Mouse (Mus musculus) limb, embryonic 10.5 days (tissue): ENCODE data around the gene Tgif1. TPM values are rescaled to one million over a fixed set of nuclear protein-coding genes. Genes with fewer than 3 reads are reported as not detected.

Experiments used
- DNase-seq: peaks from one replicate; pipeline ENCODE4 v3.0.0-alpha.2; 2017; ENCODE audit warnings: low spot score
- H3K27ac ChIP-seq: fragments of 300-500 bp; sonication (generic); 2 replicates; pipeline ENCODE4 v1.5.1; 2016; ENCODE audit warnings: mild to moderate bottlenecking
- H3K27me3 ChIP-seq: fragments of 300-500 bp; sonication (generic); 2 replicates; pipeline ENCODE4 v1.6.1; 2016; ENCODE audit warnings: low read depth, mild to moderate bottlenecking; ENCODE audit not compliant: poor library complexity, severe bottlenecking
- H3K36me3 ChIP-seq: fragments of 300-500 bp; sonication (generic); 2 replicates; pipeline ENCODE4 v1.6.1; 2016; ENCODE audit warnings: mild to moderate bottlenecking, moderate library complexity
- H3K4me1 ChIP-seq: fragments of 300-500 bp; sonication (generic); 2 replicates; pipeline ENCODE4 v1.6.1; 2016
- H3K4me3 ChIP-seq: fragments of 300-500 bp; sonication (generic); 2 replicates; pipeline ENCODE4 v1.5.1; 2016; ENCODE audit warnings: mild to moderate bottlenecking, moderate library complexity
- H3K9me3 ChIP-seq: fragments of 300-500 bp; sonication (generic); replicated peaks from 2 replicates; pipeline ENCODE4 v1.6.1; 2016; ENCODE audit warnings: mild to moderate bottlenecking
- WGBS: fragments of 180-500 bp; shearing (Covaris S2); methylation state at CpG from one replicate; pipeline ENCODE4 v1.1.7; 2016; 5-methylcytosine and 5-hydroxymethylcytosine counted together
- polyA plus RNA-seq: library from polyadenylated mRNA; unstranded; fragments of >200 nt; fragmentation: Nextera tagmentation; extraction: Ambion mirVana; gene quantifications from 2 replicates; pipeline ENCODE4 v1.2.1, GENCODE M21; 2016

Gene Tgif1
- polyA plus RNA-seq, 1 experiment from 2014 or later: 132 TPM

GRCm38 (mm10) chr17:70858814-70859213 lies 5.5 kb upstream of the Tgif1 start:
- H3K9me3 ChIP-seq: no peaks in the 10 kb centered on the region
- no peak overlapping the region for H3K27ac ChIP-seq
- H3K27me3 ChIP-seq: no peaks in the 10 kb centered on the region
- no peak overlapping the region for H3K4me3 ChIP-seq
- peaks cover 3% of the 10 kb centered on the region; the same call in 1 of the 2 replicates for H3K36me3 ChIP-seq
- no peak for DNase-seq
- WGBS: 80% methylated on average over 4 of the region's 4 CpGs
- H3K4me1 ChIP-seq: peaks cover 7% of the 10 kb centered on the region

GRCm38 (mm10) chr17:70856871-70857415 lies 3.6 kb upstream of the Tgif1 start:
- Histone ChIP-seq H3K27ac (no peak overlapping the region), H3K36me3 (no peaks in the 10 kb centered on the region), H3K4me3 (no peak overlapping the region), H3K9me3 (no peaks in the 10 kb centered on the region), H3K4me1 (peaks cover 10% of the 10 kb centered on the region), H3K27me3 (no peaks in the 10 kb centered on the region)
- no peak for DNase-seq
- 88% methylated on average over 12 of the region's 12 CpGs for WGBS

DNA sequence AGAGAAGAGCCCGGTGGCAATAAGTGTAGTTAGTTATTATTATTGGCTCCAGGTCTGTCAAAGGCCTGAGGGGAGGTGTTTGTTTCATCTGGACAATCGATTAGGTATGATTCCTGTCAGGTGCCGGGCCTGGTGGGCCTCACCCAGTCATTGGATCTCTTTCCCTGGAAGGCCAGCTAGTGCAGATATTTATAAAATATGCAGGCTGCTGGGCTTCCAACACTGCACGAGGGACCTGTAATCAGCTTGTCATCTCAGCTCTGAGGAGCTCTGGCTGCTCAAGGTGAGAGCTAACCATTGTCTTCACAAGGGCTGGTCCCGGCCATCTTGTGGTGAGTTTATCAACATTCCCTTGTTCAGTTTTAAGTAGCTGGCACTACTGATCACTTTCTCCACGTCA lies 675 bp upstream of the Tgif1 start:
- H3K4me3 ChIP-seq: peak overlapping the region; percentile 92
- no peaks in the 10 kb centered on the region for H3K9me3 ChIP-seq
- 30% methylated on average over 6 of the region's 6 CpGs for WGBS
- DNase-seq: peak; percentile 51
- no peaks in the 10 kb centered on the region for H3K27me3 ChIP-seq
- H3K27ac ChIP-seq: peak overlapping the region; percentile 99
- peaks cover 16% of the 10 kb centered on the region for H3K4me1 ChIP-seq
- H3K36me3 ChIP-seq: no peaks in the 10 kb centered on the region

GRCm38 (mm10) chr17:70852686-70853386 lies 510 bp downstream of the Tgif1 start:
- peaks cover 16% of the 10 kb centered on the region for H3K4me1 ChIP-seq
- WGBS: under 1% methylated on average over 51 of the region's 51 CpGs
- DNase-seq: peak; percentile 88
- peak overlapping the region; percentile 99 for H3K27ac ChIP-seq
- H3K4me3 ChIP-seq: peak overlapping the region; percentile 92
- H3K27me3 ChIP-seq: no peaks in the 10 kb centered on the region
- H3K9me3 ChIP-seq: no peaks in the 10 kb centered on the region
- H3K36me3 ChIP-seq: no peaks in the 10 kb centered on the region

DNA sequence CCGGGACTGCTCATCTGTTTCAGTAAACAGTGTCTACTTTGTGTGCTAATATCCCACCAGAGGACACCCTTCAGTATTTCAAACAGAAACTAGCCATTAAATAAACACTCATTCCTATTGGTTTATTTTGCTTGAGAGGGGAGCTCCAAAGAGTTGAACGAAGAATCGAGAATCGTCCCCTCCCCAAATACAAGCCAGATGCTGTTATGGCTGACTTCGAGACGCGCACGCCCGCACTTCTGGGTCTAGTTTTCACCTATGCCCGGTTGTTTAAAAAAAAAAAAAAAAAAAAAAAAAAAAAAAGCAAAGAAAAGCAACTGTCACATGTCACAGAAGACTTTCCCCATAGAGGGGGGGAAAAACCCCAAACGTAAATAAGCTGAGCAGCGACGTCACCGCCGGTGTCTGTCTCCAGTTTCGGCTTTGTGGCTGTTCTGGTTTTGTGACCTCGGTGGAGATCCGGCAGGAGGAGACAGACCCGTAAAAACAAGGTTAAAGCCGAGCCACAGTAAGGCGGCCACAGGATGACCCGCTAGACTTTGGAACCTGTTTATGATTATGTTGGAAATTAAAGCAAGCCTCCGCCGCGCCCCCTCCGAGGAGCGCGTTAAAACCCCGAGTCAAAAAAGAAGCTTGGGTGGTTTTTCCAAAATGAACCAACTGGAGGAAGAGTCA lies 1.2 kb downstream of the Tgif1 start:
- H3K27ac ChIP-seq: peak overlapping the region; percentile 99
- under 1% methylated on average over 29 of the region's 29 CpGs for WGBS
- peak; percentile 73 for DNase-seq
- no peaks in the 10 kb centered on the region for H3K27me3 ChIP-seq
- H3K4me3 ChIP-seq: peak overlapping the region; percentile 92
- peaks cover 21% of the 10 kb centered on the region for H3K4me1 ChIP-seq
- no peaks in the 10 kb centered on the region for H3K9me3 ChIP-seq
- no peaks in the 10 kb centered on the region for H3K36me3 ChIP-seq

DNA sequence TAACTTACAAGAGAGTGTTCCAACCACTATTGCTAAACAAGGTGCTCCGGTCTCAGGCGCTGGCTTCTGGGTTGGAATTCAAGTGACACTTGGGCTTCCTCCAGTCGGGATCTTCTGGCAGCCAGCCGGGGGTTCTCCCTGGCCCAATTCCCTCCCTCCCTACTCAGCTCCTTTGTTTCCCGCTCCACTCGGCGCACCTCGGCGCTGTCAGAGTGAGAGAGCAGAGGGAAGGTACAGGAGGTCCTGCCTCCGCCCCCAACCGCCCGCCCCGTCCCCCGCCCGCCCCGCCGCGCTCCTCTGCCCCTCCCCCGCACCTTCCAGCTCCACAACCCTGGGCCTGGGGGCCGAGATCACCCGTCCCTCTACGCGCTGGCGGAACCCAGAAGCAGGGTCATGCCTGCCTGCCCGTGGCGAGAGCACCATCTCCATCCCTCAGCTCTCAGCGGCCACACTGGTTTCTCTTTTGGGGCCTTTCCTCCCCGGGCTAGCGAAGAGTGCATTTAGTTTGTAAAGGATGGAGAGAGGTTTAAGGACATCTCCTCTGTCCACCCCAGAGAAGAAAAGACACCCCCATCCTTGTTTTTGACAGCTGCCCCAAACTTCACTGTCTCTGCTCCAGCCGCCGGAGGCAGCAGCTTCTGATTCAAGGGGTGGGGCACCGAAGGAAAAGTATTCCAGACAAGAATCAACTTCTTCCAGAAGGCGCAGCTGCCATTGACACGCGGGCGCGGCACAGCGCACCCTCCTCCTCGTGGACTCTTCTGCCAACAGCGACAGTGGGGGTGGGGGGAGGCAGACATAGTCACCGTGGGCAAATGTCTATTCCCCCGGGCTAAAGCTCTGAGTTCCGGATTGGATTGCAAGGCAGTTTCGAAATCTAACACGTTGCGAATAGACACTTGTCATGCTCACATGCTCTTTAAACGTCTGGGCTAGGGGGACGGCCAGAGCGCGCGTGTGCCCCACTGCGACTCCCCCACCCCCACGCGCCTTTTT lies 2.1 kb downstream of the Tgif1 start:
- WGBS: 1% methylated on average over 54 of the region's 54 CpGs
- no peaks in the 10 kb centered on the region for H3K27me3 ChIP-seq
- DNase-seq: peak; percentile 76
- peak overlapping the region; percentile 92 for H3K4me3 ChIP-seq
- H3K9me3 ChIP-seq: no peaks in the 10 kb centered on the region
- peaks cover 1% of the 10 kb centered on the region for H3K36me3 ChIP-seq
- H3K4me1 ChIP-seq: peaks cover 30% of the 10 kb centered on the region
- peak overlapping the region; percentile 99 for H3K27ac ChIP-seq

GRCm38 (mm10) chr17:70850233-70850995 lies 2.9 kb downstream of the Tgif1 start:
- peak overlapping the region; percentile 99 for H3K27ac ChIP-seq
- no peaks in the 10 kb centered on the region for H3K27me3 ChIP-seq
- H3K36me3 ChIP-seq: peaks cover 10% of the 10 kb centered on the region
- peak overlapping the region; percentile 92 for H3K4me3 ChIP-seq
- H3K9me3 ChIP-seq: no peaks in the 10 kb centered on the region
- H3K4me1 ChIP-seq: peaks cover 38% of the 10 kb centered on the region
- DNase-seq: peak; percentile 87
- under 1% methylated on average over 40 of the region's 40 CpGs for whole genome bisulfite sequencing

GRCm38 (mm10) chr17:70849399-70850232 lies 3.7 kb downstream of the Tgif1 start:
- H3K27ac ChIP-seq: peak overlapping the region; percentile 99
- H3K4me3 ChIP-seq: peak overlapping the region; percentile 92
- H3K36me3 ChIP-seq: peaks cover 18% of the 10 kb centered on the region
- H3K27me3 ChIP-seq: no peaks in the 10 kb centered on the region
- DNase-seq: peak; percentile 93
- WGBS: under 1% methylated on average over 33 of the region's 33 CpGs
- peaks cover 46% of the 10 kb centered on the region for H3K4me1 ChIP-seq
- no peaks in the 10 kb centered on the region for H3K9me3 ChIP-seq

- H3K4me1 ChIP-seq: peaks cover 45% of the 10 kb centered on the region
- peak overlapping the region; percentile 92 for H3K4me3 ChIP-seq
- no peaks in the 10 kb centered on the region for H3K27me3 ChIP-seq
- DNase-seq: peak; percentile 66
- H3K27ac ChIP-seq: peak overlapping the region; percentile 99
- H3K9me3 ChIP-seq: no peaks in the 10 kb centered on the region
- peaks cover 27% of the 10 kb centered on the region for H3K36me3 ChIP-seq
- WGBS: under 1% methylated on average over 23 of the region's 23 CpGs
Measured at GRCm38 (mm10) chr17:70848511-70849398, 4.6 kb downstream of the Tgif1 start.

DNA sequence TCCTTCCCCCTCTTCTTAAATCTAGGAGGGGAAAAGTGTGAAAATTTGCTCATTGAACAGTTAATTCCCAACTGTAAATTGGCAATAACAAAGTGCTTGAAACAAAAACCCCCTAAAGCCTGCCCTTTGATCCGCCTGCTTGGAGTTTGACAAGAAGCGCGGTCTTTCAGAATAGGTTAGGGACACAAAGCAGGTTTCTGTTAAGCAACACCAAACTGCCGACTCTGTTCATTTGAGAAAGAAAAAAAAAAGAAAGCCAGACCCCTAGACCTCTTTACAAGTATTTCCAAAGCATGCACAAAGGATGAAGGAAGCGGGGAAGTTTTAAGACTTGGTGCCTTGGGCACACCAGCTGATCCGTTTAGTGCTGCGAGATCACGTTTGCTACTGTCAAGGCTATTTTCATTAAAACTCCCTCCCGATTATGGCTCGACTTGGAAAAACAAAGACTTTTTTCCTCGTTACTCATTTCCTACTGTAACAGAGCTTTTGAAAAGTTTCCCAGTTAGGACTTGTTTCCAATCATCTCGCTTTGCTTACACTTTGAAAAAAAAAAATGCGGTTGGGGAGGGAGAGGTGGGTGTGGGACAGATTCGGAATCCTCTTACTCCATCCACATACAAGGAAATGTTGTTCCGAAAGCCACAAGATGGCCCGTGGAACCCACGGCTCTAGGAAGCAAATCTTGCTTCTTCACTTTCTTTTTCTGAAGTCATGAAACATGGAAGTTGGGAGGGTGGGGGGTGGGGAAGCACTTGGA lies 5.4 kb downstream of the Tgif1 start:
- H3K4me3 ChIP-seq: peak overlapping the region; percentile 92
- no peak for DNase-seq
- WGBS: 1% methylated on average over 17 of the region's 17 CpGs
- peaks cover 35% of the 10 kb centered on the region for H3K36me3 ChIP-seq
- H3K9me3 ChIP-seq: no peaks in the 10 kb centered on the region
- peak overlapping the region; percentile 99 for H3K27ac ChIP-seq
- peaks cover 52% of the 10 kb centered on the region for H3K4me1 ChIP-seq
- no peaks in the 10 kb centered on the region for H3K27me3 ChIP-seq
